Mouse (Mus musculus) heart, postnatal 0 days (tissue): Measurements from ENCODE around the gene Ssrp1. TPM values are rescaled to one million over a fixed set of nuclear protein-coding genes. Genes with fewer than 3 reads are reported as not detected.

Experiments used
- ATAC-seq: fragments of 200-750 bp; cut with Nextera tagmentation; 2 replicates; pipeline ENCODE4 v1.8.0; 2017; ENCODE audit warnings: low read depth, moderate number of reproducible peaks, moderate library complexity; ENCODE audit not compliant: insufficient read depth
- DNase-seq: peaks from one replicate; pipeline ENCODE4 v3.0.0-alpha.2; 2016; ENCODE audit warnings: low spot score
- H3K27ac ChIP-seq: fragments of 300-500 bp; sonication (generic); 2 replicates; pipeline ENCODE4 v1.5.1; 2014; ENCODE audit warnings: low read depth, mild to moderate bottlenecking
- H3K27me3 ChIP-seq: fragments of 300-500 bp; sonication (generic); 2 replicates; pipeline ENCODE4 v1.6.1; 2014; ENCODE audit warnings: low read length, mixed read lengths; ENCODE audit not compliant: control insufficient read depth, insufficient read depth
- H3K36me3 ChIP-seq: fragments of 300-500 bp; sonication (generic); replicated peaks from 2 replicates; pipeline ENCODE4 v1.6.1; 2014; ENCODE audit warnings: low read length, mixed read lengths; ENCODE audit not compliant: control insufficient read depth, insufficient read depth
- H3K4me1 ChIP-seq: fragments of 300-500 bp; sonication (generic); 2 replicates; pipeline ENCODE4 v1.6.1; 2014; ENCODE audit warnings: antibody characterized with exemption; ENCODE audit not compliant: control insufficient read depth, insufficient read depth
- H3K4me2 ChIP-seq: fragments of 300-500 bp; sonication (generic); 2 replicates; pipeline ENCODE4 v1.6.1; 2014; ENCODE audit warnings: low read depth, mild to moderate bottlenecking, low read length, moderate library complexity
- H3K4me3 ChIP-seq: fragments of 300-500 bp; sonication (generic); 2 replicates; pipeline ENCODE4 v1.5.1; 2014; ENCODE audit warnings: low read depth, low read length
- H3K9ac ChIP-seq: fragments of 300-500 bp; sonication (generic); replicated peaks from 2 replicates; pipeline ENCODE4 v1.6.1; 2014; ENCODE audit warnings: low read depth, low read length, mixed read lengths
- H3K9me3 ChIP-seq: fragments of 300-500 bp; sonication (generic); replicated peaks from 2 replicates; pipeline ENCODE4 v1.6.1; 2016; ENCODE audit warnings: low read length; ENCODE audit not compliant: control insufficient read depth
- CTCF ChIP-seq: IDR thresholded peaks from 2 replicates; pipeline ENCODE4 v1.5.1; 2016; ENCODE audit warnings: antibody characterized with exemption, control low read depth, low read depth
- EP300 ChIP-seq: IDR thresholded peaks from 2 replicates; pipeline ENCODE4 v1.6.1; 2016; ENCODE audit warnings: antibody characterized with exemption, low read depth
- WGBS: fragments of 180-500 bp; shearing (Covaris S2); extraction: QIAGEN DNeasy Blood & Tissue Kit; methylation state at CpG from one replicate; pipeline ENCODE4 v1.1.7; 2014; 5-methylcytosine and 5-hydroxymethylcytosine counted together
- polyA plus RNA-seq: library from polyadenylated mRNA; unstranded; fragments of >200 nt; fragmentation: Nextera tagmentation; extraction: Ambion mirVana; gene quantifications from 2 replicates; pipeline ENCODE4 v1.2.1, GENCODE M21; 2015
- total RNA-seq: library from RNA; depleted of rRNA; stranded (reverse); fragments of >200 nt; gene quantifications from 2 replicates; pipeline ENCODE4 v1.2.3, GENCODE M21; 2014; ENCODE audit warnings: low replicate concordance; rRNA removed

Gene Ssrp1
- total and polyA plus RNA-seq, 2 experiments from 2014 or later, result 63.7 to 106 TPM

- Histone ChIP-seq H3K4me2 (no peak overlapping the region), H3K9ac (no peak overlapping the region), H3K4me3 (no peak overlapping the region), H3K9me3 (no peaks in the 10 kb centered on the region), H3K36me3 (peaks cover 21% of the 10 kb centered on the region), H3K27ac (no peak overlapping the region), H3K4me1 (no peaks in the 10 kb centered on the region), H3K27me3 (no peaks in the 10 kb centered on the region)
- ATAC-seq, result no peak
- no peak for DNase-seq
- 90% methylated on average over 5 of the region's 5 CpGs for WGBS
- no peak for TF ChIP-seq EP300
Measured at GRCm38 (mm10) chr2:85071921-85072320, 34.9 kb downstream of the Ssrp1 start.

DNA sequence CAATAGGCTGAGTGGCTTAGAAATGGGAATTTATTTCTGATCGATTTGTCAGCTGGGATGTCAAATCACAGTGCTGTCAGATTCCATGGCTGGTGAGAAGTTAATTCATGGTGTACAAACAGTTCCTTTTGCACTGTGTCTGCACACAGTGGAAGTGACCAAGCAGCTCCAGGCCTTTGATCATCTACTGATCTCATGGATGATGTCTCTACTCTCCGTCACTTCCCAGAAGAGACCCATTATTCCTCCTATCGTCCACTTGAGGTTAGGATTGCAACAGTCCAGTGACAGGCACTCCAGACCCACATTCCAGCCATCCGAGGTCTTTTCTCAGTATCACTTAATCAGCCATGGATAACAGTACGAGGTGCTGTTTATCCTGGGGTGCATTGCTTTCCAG, 36.7 kb downstream of the Ssrp1 start:
- no peaks in the 10 kb centered on the region for H3K4me1 ChIP-seq
- peaks cover 21% of the 10 kb centered on the region for H3K36me3 ChIP-seq
- ATAC-seq, result no peak
- no peak for DNase-seq
- no peak overlapping the region for H3K4me2 ChIP-seq
- TF ChIP-seq EP300, result no peak
- no peak for TF ChIP-seq CTCF
- no peak overlapping the region for H3K9ac ChIP-seq
- no peaks in the 10 kb centered on the region for H3K9me3 ChIP-seq
- WGBS, result 52% methylated on average over 5 of the region's 5 CpGs
- no peak overlapping the region for H3K4me3 ChIP-seq
- H3K27ac ChIP-seq, result no peak overlapping the region
- no peaks in the 10 kb centered on the region for H3K27me3 ChIP-seq

DNA sequence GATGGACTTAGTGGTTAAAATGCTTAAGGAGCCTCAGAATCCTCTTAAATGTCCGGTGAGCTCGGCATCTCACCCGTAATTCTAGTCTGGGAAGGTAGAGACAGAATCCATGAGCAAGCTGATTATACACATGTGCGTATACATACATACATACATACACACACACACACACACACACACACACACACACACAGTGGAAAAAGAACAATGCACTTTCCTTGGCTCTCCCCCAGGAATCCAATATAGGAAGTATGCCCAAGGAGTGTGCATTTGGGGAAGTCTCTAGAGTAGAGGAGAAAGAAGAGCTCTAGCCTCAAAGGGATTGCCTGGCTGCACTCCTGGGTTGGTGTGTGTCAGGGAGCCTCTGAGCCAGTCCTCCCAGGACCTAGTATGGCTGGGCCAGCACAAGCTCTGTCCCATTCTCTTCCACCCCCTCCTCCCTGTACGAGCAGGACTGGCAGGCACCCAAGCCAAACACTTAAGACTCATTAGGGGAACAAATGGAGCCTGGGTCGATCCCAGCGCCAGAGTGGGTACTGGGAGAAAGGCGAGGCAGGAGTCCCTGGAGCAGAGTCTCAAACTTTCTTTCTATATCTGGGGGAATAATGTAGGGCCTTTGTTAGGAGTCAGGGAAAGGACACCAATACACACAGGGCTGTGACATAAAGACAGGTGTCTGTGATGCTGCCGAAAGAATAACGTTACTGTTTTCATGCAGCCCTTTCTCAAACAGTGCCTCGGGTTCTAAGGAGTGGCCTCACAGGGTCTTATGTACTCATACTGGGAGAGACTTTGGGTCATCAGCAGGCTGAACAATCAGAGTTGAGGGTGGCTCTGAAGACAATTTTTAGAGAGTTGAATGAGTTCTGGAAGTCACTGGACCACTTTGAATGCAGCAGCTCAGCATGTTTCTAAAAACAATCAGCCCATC, 51.9 kb downstream of the Ssrp1 start:
- TF ChIP-seq CTCF (no peak), EP300 (no peak)
- Histone ChIP-seq H3K4me1 (peaks cover 8% of the 10 kb centered on the region), H3K4me2 (no peak overlapping the region), H3K9me3 (no peaks in the 10 kb centered on the region), H3K27me3 (no peaks in the 10 kb centered on the region), H3K4me3 (no peak overlapping the region), H3K36me3 (no peaks in the 10 kb centered on the region), H3K27ac (no peak overlapping the region), H3K9ac (no peak overlapping the region)
- 45% methylated on average over 11 of the region's 11 CpGs for WGBS
- DNase-seq (peak; percentile 39), ATAC-seq (peak; percentile 64)

- TF ChIP-seq EP300, result no peak
- TF ChIP-seq CTCF, result no peak
- no peak for DNase-seq
- Histone ChIP-seq H3K4me2 (no peak overlapping the region), H3K4me1 (peaks cover 8% of the 10 kb centered on the region), H3K9ac (no peak overlapping the region), H3K36me3 (no peaks in the 10 kb centered on the region), H3K9me3 (no peaks in the 10 kb centered on the region), H3K4me3 (no peak overlapping the region), H3K27me3 (no peaks in the 10 kb centered on the region), H3K27ac (no peak overlapping the region)
- 88% methylated on average over 4 of the region's 4 CpGs for WGBS
- ATAC-seq, result no peak
Measured at GRCm38 (mm10) chr2:85091325-85091724, 54.3 kb downstream of the Ssrp1 start.

DNA sequence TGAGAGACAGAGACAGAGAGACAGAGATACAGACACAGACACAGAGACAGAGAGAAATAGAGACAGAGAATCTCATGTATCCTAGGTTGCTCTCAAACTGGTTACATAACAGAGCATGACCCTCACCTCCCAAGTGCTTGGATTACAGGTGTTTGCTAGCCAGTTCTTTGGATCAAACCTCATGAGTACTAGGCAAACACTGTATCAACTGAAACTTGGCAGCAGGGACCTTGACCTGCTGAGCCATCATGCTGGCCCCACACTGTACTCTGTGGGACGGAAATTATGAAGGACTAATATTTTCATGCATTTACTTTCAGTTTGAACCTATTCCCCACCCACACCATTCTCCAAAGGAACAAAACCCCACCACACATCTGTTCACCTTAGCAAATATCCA, 56.3 kb downstream of the Ssrp1 start:
- no peak for TF ChIP-seq CTCF
- Histone ChIP-seq H3K27me3 (no peaks in the 10 kb centered on the region), H3K27ac (no peak overlapping the region), H3K4me3 (no peak overlapping the region), H3K9ac (no peak overlapping the region), H3K9me3 (no peaks in the 10 kb centered on the region), H3K4me1 (peaks cover 8% of the 10 kb centered on the region), H3K4me2 (no peak overlapping the region), H3K36me3 (no peaks in the 10 kb centered on the region)
- DNase-seq (no peak), ATAC-seq (no peak)
- WGBS, result 94% methylated on average over 1 of the region's 1 CpGs

- Histone ChIP-seq H3K9ac (no peak overlapping the region), H3K9me3 (peaks cover under 1% of the 10 kb centered on the region; the same call in 1 of the 2 replicates), H3K36me3 (no peaks in the 10 kb centered on the region), H3K27ac (no peak overlapping the region), H3K27me3 (no peaks in the 10 kb centered on the region), H3K4me3 (no peak overlapping the region), H3K4me1 (no peaks in the 10 kb centered on the region), H3K4me2 (no peak overlapping the region)
- ATAC-seq, result no peak
- 59% methylated on average over 5 of the region's 5 CpGs for WGBS
- no peak for DNase-seq
- TF ChIP-seq CTCF (no peak), EP300 (no peak)
Measured at GRCm38 (mm10) chr2:85095906-85096305, 58.9 kb downstream of the Ssrp1 start.

Other genes with a start within 250 kb of the Ssrp1 start
- gene Ube2l6, start 238.4 kb upstream of the Ssrp1 start, total RNA-seq, result 40.0 and 47.0 TPM in 2 replicates
- gene Ube2l6, start 238.4 kb upstream of the Ssrp1 start, polyA plus RNA-seq, result 29.8 and 36.9 TPM in 2 replicates
- gene Smtnl1, start 214.6 kb upstream of the Ssrp1 start, total RNA-seq, result not detected in 2 replicates
- gene Smtnl1, start 214.6 kb upstream of the Ssrp1 start, polyA plus RNA-seq, result 0.07 and 0.12 TPM in 2 replicates
- gene Timm10, start 210.2 kb upstream of the Ssrp1 start, total RNA-seq, result 117 and 140 TPM in 2 replicates
- gene Timm10, start 210.2 kb upstream of the Ssrp1 start, polyA plus RNA-seq, result 129 and 133 TPM in 2 replicates
- gene Slc43a1, start 198.4 kb upstream of the Ssrp1 start, total RNA-seq, result 3.9 and 14.1 TPM in 2 replicates
- gene Slc43a1, start 198.4 kb upstream of the Ssrp1 start, polyA plus RNA-seq, result 2.8 and 2.9 TPM in 2 replicates
- gene Rtn4rl2, start 150.5 kb upstream of the Ssrp1 start, total RNA-seq, result 1.6 and 9.2 TPM in 2 replicates
- gene Rtn4rl2, start 150.5 kb upstream of the Ssrp1 start, polyA plus RNA-seq, result 0.91 and 1.1 TPM in 2 replicates
- gene Slc43a3, start 100.7 kb upstream of the Ssrp1 start, total RNA-seq, result 101 and 140 TPM in 2 replicates
- 43.0 and 43.5 TPM in 2 replicates for gene Slc43a3, start 100.7 kb upstream of the Ssrp1 start, polyA plus RNA-seq
- gene Prg2, start 56.8 kb upstream of the Ssrp1 start, total RNA-seq, result not detected in 2 replicates
- gene Prg2, start 56.8 kb upstream of the Ssrp1 start, polyA plus RNA-seq, result not detected in 2 replicates
- not detected in 2 replicates for gene Prg3, start 49.0 kb upstream of the Ssrp1 start, total RNA-seq
- gene Prg3, start 49.0 kb upstream of the Ssrp1 start, polyA plus RNA-seq, result not detected in 2 replicates
- gene P2rx3, start 228 bp downstream of the Ssrp1 start, total RNA-seq, result not detected in 2 replicates
- gene P2rx3, start 228 bp downstream of the Ssrp1 start, polyA plus RNA-seq, result 0.21 and 0.23 TPM in 2 replicates
- gene Tnks1bp1, start 10.8 kb downstream of the Ssrp1 start, total RNA-seq, result 40.5 and 69.5 TPM in 2 replicates
- 15.4 and 17.7 TPM in 2 replicates for gene Tnks1bp1, start 10.8 kb downstream of the Ssrp1 start, polyA plus RNA-seq
- gene Aplnr, start 99.0 kb downstream of the Ssrp1 start, total RNA-seq, result 39.5 and 47.7 TPM in 2 replicates
- 54.0 and 59.0 TPM in 2 replicates for gene Aplnr, start 99.0 kb downstream of the Ssrp1 start, polyA plus RNA-seq
- 0.35 and 0.38 TPM in 2 replicates for gene Lrrc55, start 160.0 kb downstream of the Ssrp1 start, total RNA-seq
- 0.40 and 0.52 TPM in 2 replicates for gene Lrrc55, start 160.0 kb downstream of the Ssrp1 start, polyA plus RNA-seq